Mouse (Mus musculus): ENCODE data around the gene Syt8. TPM values are rescaled to one million over a fixed set of nuclear protein-coding genes. Genes with fewer than 3 reads are reported as not detected.
A peak's percentile ranks its signal among the peaks of the same experiment; 100 is the strongest.

Syt8 gene
- polyA plus RNA-seq, 1 experiment = not detected

GRCm38 (mm10) chr7:142421826-142422225 is 12.8 kb upstream of the Syt8 start:
- TF ChIP-seq CTCF (IDR thresholded peaks at IDR 0.05; ENCODE audit: extremely low read depth, insufficient read depth, low read length) (no peak), POLR2A (IDR thresholded peaks at IDR 0.05; ENCODE audit: extremely low read depth, insufficient read depth, low read length) (no peak)
- H3K4me3 ChIP-seq (ENCODE audit: insufficient read depth, low read length) = no peak overlapping the region
- H3K4me1 ChIP-seq (ENCODE audit: control insufficient read depth, insufficient read depth, low read length) = no peaks in the 10 kb centered on the region
- H3K27ac ChIP-seq (ENCODE audit: insufficient read depth, low read length) = no peak overlapping the region

GRCm38 (mm10) chr7:142425641-142426213 is 8.9 kb upstream of the Syt8 start:
- H3K4me3 ChIP-seq (ENCODE audit: insufficient read depth, low read length) = no peak overlapping the region
- TF ChIP-seq POLR2A (IDR thresholded peaks at IDR 0.05; ENCODE audit: extremely low read depth, insufficient read depth, low read length) (no peak), CTCF (IDR thresholded peaks at IDR 0.05; ENCODE audit: extremely low read depth, insufficient read depth, low read length) (peak; percentile 34; the same call in 1 of the 2 replicates)
- no peak overlapping the region for H3K27ac ChIP-seq (ENCODE audit: insufficient read depth, low read length)
- H3K4me1 ChIP-seq (ENCODE audit: control insufficient read depth, insufficient read depth, low read length) = no peaks in the 10 kb centered on the region; the same call in 1 of the 2 replicates

GRCm38 (mm10) chr7:142428213-142428612 is 6.4 kb upstream of the Syt8 start:
- TF ChIP-seq CTCF (IDR thresholded peaks at IDR 0.05; ENCODE audit: extremely low read depth, insufficient read depth, low read length) = 0 out of 2 replicates have a peak, but pooled peaks have one; percentile 14
- no peak for TF ChIP-seq POLR2A (IDR thresholded peaks at IDR 0.05; ENCODE audit: extremely low read depth, insufficient read depth, low read length)
- Histone ChIP-seq H3K4me3 (ENCODE audit: insufficient read depth, low read length) (no peak overlapping the region), H3K4me1 (ENCODE audit: control insufficient read depth, insufficient read depth, low read length) (no peaks in the 10 kb centered on the region; the same call in 1 of the 2 replicates), H3K27ac (ENCODE audit: insufficient read depth, low read length) (no peak overlapping the region)

- H3K4me1 ChIP-seq (ENCODE audit: control insufficient read depth, insufficient read depth, low read length) = no peaks in the 10 kb centered on the region; the same call in 1 of the 2 replicates
- no peak for TF ChIP-seq POLR2A (IDR thresholded peaks at IDR 0.05; ENCODE audit: extremely low read depth, insufficient read depth, low read length)
- no peak for TF ChIP-seq CTCF (IDR thresholded peaks at IDR 0.05; ENCODE audit: extremely low read depth, insufficient read depth, low read length)
- no peak overlapping the region for H3K4me3 ChIP-seq (ENCODE audit: insufficient read depth, low read length)
- no peak overlapping the region for H3K27ac ChIP-seq (ENCODE audit: insufficient read depth, low read length)
These were observed 4.4 kb upstream of the Syt8 start for GRCm38 (mm10) chr7:142430160-142430678.

GRCm38 (mm10) chr7:142431106-142431505 is 3.5 kb upstream of the Syt8 start:
- no peaks in the 10 kb centered on the region; the same call in 1 of the 2 replicates for H3K4me1 ChIP-seq (ENCODE audit: control insufficient read depth, insufficient read depth, low read length)
- TF ChIP-seq POLR2A (IDR thresholded peaks at IDR 0.05; ENCODE audit: extremely low read depth, insufficient read depth, low read length) = no peak
- TF ChIP-seq CTCF (IDR thresholded peaks at IDR 0.05; ENCODE audit: extremely low read depth, insufficient read depth, low read length) = no peak
- no peak overlapping the region for H3K4me3 ChIP-seq (ENCODE audit: insufficient read depth, low read length)
- H3K27ac ChIP-seq (ENCODE audit: insufficient read depth, low read length) = no peak overlapping the region

GRCm38 (mm10) chr7:142433623-142434022 is 1.0 kb upstream of the Syt8 start:
- H3K4me1 ChIP-seq (ENCODE audit: control insufficient read depth, insufficient read depth, low read length) = no peaks in the 10 kb centered on the region; the same call in 1 of the 2 replicates
- no peak overlapping the region for H3K4me3 ChIP-seq (ENCODE audit: insufficient read depth, low read length)
- TF ChIP-seq CTCF (IDR thresholded peaks at IDR 0.05; ENCODE audit: extremely low read depth, insufficient read depth, low read length) = no peak
- TF ChIP-seq POLR2A (IDR thresholded peaks at IDR 0.05; ENCODE audit: extremely low read depth, insufficient read depth, low read length) = no peak
- no peak overlapping the region for H3K27ac ChIP-seq (ENCODE audit: insufficient read depth, low read length)

- no peak overlapping the region for H3K27ac ChIP-seq (ENCODE audit: insufficient read depth, low read length)
- TF ChIP-seq POLR2A (IDR thresholded peaks at IDR 0.05; ENCODE audit: extremely low read depth, insufficient read depth, low read length) = no peak
- peak; percentile 80 for TF ChIP-seq CTCF (IDR thresholded peaks at IDR 0.05; ENCODE audit: extremely low read depth, insufficient read depth, low read length)
- no peaks in the 10 kb centered on the region for H3K4me1 ChIP-seq (ENCODE audit: control insufficient read depth, insufficient read depth, low read length)
- no peak overlapping the region for H3K4me3 ChIP-seq (ENCODE audit: insufficient read depth, low read length)
These were observed 874 bp downstream of the Syt8 start for GRCm38 (mm10) chr7:142435524-142435923.

GRCm38 (mm10) chr7:142437324-142437723 is 2.7 kb downstream of the Syt8 start:
- H3K4me3 ChIP-seq (ENCODE audit: insufficient read depth, low read length) = no peak overlapping the region
- H3K27ac ChIP-seq (ENCODE audit: insufficient read depth, low read length) = no peak overlapping the region
- TF ChIP-seq CTCF (IDR thresholded peaks at IDR 0.05; ENCODE audit: extremely low read depth, insufficient read depth, low read length) (no peak), POLR2A (IDR thresholded peaks at IDR 0.05; ENCODE audit: extremely low read depth, insufficient read depth, low read length) (no peak)
- no peaks in the 10 kb centered on the region for H3K4me1 ChIP-seq (ENCODE audit: control insufficient read depth, insufficient read depth, low read length)

GRCm38 (mm10) chr7:142439966-142440365 is 5.3 kb downstream of the Syt8 start:
- H3K27ac ChIP-seq (ENCODE audit: insufficient read depth, low read length) = no peak overlapping the region
- TF ChIP-seq CTCF (IDR thresholded peaks at IDR 0.05; ENCODE audit: extremely low read depth, insufficient read depth, low read length) (no peak), POLR2A (IDR thresholded peaks at IDR 0.05; ENCODE audit: extremely low read depth, insufficient read depth, low read length) (no peak)
- H3K4me1 ChIP-seq (ENCODE audit: control insufficient read depth, insufficient read depth, low read length) = no peaks in the 10 kb centered on the region
- no peak overlapping the region for H3K4me3 ChIP-seq (ENCODE audit: insufficient read depth, low read length)

- Histone ChIP-seq H3K27ac (ENCODE audit: insufficient read depth, low read length) (no peak overlapping the region), H3K4me3 (ENCODE audit: insufficient read depth, low read length) (no peak overlapping the region), H3K4me1 (ENCODE audit: control insufficient read depth, insufficient read depth, low read length) (no peaks in the 10 kb centered on the region)
- peak; percentile 69; the same call in 1 of the 2 replicates for TF ChIP-seq CTCF (IDR thresholded peaks at IDR 0.05; ENCODE audit: extremely low read depth, insufficient read depth, low read length)
- no peak for TF ChIP-seq POLR2A (IDR thresholded peaks at IDR 0.05; ENCODE audit: extremely low read depth, insufficient read depth, low read length)
These were observed 6.0 kb downstream of the Syt8 start for GRCm38 (mm10) chr7:142440657-142441114.
